Mouse (Mus musculus) intestine, embryonic 16.5 days (tissue): ENCODE results near the gene Dusp8. TPM values are rescaled to one million over a fixed set of nuclear protein-coding genes. Genes with fewer than 3 reads are reported as not detected.

Experiments used
- ATAC-seq: fragments of 200-750 bp; cut with Nextera tagmentation; 2 replicates; pipeline ENCODE4 v1.8.0; 2017; ENCODE audit warnings: moderate TSS enrichment, moderate library complexity
- H3K27ac ChIP-seq: fragments of 300-500 bp; sonication (generic); 2 replicates; pipeline ENCODE4 v1.5.1; 2014; ENCODE audit warnings: mild to moderate bottlenecking, low read length
- H3K27me3 ChIP-seq: fragments of 300-500 bp; sonication (generic); replicated peaks from 2 replicates; pipeline ENCODE4 v1.6.1; 2014; ENCODE audit warnings: low read length, control low read depth, mixed read lengths; ENCODE audit not compliant: control insufficient read depth, insufficient read depth
- H3K36me3 ChIP-seq: fragments of 300-500 bp; sonication (generic); 2 replicates; pipeline ENCODE4 v1.6.1; 2014; ENCODE audit warnings: low read length, control low read depth; ENCODE audit not compliant: control insufficient read depth, insufficient read depth
- H3K4me1 ChIP-seq: fragments of 300-500 bp; sonication (generic); 2 replicates; pipeline ENCODE4 v1.6.1; 2014; ENCODE audit warnings: low read length, control low read depth, mixed read lengths; ENCODE audit not compliant: control insufficient read depth, insufficient read depth
- H3K4me2 ChIP-seq: fragments of 300-500 bp; sonication (generic); 2 replicates; pipeline ENCODE4 v1.6.1; 2014; ENCODE audit warnings: low read depth, low read length, control low read depth
- H3K4me3 ChIP-seq: fragments of 300-500 bp; sonication (generic); 2 replicates; pipeline ENCODE4 v1.5.1; 2014; ENCODE audit warnings: mild to moderate bottlenecking, low read length
- H3K9ac ChIP-seq: fragments of 300-500 bp; sonication (generic); 2 replicates; pipeline ENCODE4 v1.6.1; 2014; ENCODE audit warnings: low read depth, low read length
- H3K9me3 ChIP-seq: fragments of 300-500 bp; sonication (generic); 2 replicates; pipeline ENCODE4 v1.6.1; 2016; ENCODE audit warnings: low read length, control low read depth; ENCODE audit not compliant: control insufficient read depth
- WGBS: fragments of 180-500 bp; shearing (Covaris S2); extraction: QIAGEN DNeasy Blood & Tissue Kit; methylation state at CpG from one replicate; pipeline ENCODE4 v1.1.7; 2014; 5-methylcytosine and 5-hydroxymethylcytosine counted together
- polyA plus RNA-seq: library from polyadenylated mRNA; unstranded; fragments of >200 nt; fragmentation: Nextera tagmentation; extraction: Ambion mirVana; gene quantifications from 2 replicates; pipeline ENCODE4 v1.2.1, GENCODE M21; 2015

Dusp8 gene
- polyA plus RNA-seq, 1 experiment from 2014 or later: 5.6 TPM

DNA sequence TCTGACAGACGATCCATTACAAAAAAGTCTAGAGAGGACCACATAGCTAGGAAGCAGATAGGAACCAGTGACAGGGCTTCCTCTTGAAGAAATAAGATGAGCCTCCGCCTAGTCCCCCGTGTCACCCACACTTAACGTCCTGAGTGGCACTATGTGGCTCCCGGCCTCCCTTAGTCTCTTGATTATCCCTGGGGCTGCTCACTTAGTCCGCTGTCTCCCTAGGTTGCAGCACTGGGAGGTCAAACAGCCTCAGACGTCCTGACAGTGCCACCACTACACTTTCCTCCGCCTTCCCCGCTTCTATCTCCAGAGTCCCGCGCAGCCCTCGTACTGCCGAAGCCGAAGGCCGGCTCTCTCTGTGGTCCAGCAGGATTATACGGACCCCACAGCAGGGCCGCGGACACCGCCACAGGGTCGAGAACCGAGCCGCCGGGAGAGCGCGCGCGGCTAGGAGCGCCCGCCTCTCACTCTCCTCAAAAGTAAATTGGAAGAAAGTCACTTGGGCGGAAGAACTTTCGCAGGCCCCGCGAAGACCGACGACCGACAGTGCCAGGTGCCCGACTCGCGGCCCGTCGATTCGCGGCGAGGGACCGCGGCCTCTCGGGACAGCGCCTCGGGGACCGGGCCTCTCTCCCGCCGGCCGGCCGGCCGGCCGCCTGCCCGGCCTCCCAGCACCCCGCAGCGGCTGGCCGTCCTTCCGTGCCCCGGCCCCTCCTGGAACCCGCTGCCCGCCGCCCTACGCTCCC, 35.3 kb downstream of the Dusp8 start:
- Histone ChIP-seq H3K4me1 (peaks cover 28% of the 10 kb centered on the region), H3K4me3 (peak overlapping the region; percentile 92), H3K27ac (peak overlapping the region; percentile 77), H3K27me3 (no peaks in the 10 kb centered on the region), H3K4me2 (peak overlapping the region; percentile 91), H3K9me3 (no peaks in the 10 kb centered on the region), H3K36me3 (no peaks in the 10 kb centered on the region; the same call in 1 of the 2 replicates), H3K9ac (peak overlapping the region; percentile 94)
- ATAC-seq: peak; percentile 49
- WGBS: 1% methylated on average over 63 of the region's 66 CpGs

DNA sequence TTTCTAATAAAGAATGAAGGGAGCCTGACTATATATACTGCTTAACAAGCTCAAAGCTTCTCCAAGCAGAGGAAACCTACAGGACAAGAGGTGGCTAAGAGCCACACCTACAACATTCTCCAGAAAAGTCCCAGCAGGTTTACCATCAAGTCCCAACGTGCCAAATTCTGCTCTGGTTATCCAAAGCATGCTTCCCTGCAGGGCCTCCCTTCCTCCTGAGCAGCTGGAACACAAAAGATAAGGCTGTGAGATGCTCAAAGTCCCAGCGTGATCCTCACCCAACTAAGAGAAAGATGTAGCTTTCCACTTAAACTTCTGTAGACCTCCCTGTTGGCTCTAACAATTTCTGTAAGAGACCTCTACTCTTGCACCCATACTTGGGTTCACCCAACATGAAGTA, 36.6 kb downstream of the Dusp8 start:
- Histone ChIP-seq H3K9me3 (no peaks in the 10 kb centered on the region), H3K9ac (no peak overlapping the region), H3K4me2 (no peak overlapping the region), H3K4me3 (no peak overlapping the region), H3K27ac (no peak overlapping the region), H3K4me1 (peaks cover 28% of the 10 kb centered on the region), H3K27me3 (no peaks in the 10 kb centered on the region), H3K36me3 (no peaks in the 10 kb centered on the region; the same call in 1 of the 2 replicates)
- no peak for ATAC-seq
- 59% methylated on average over 2 of the region's 2 CpGs for WGBS

DNA sequence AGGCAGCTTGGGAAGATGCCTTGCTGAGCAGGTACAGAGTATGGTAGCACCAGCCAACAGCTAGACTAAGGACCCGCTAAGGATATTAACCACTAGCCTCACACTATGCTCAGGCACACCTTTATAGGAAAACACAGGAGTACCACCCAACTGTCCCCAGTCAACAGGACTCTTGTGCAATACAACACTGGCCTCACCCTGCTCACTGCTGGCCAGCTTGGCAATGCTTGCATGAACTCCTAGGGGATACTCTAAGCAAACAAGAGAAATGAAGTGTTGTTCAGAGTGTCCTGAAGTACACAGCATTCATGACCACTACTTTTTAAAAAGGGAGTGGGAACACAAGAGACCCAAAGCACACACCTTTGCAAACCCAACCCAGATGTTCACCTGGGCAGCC, 38.5 kb downstream of the Dusp8 start:
- 86% methylated on average over 1 of the region's 1 CpGs for whole genome bisulfite sequencing
- peaks cover 28% of the 10 kb centered on the region for H3K4me1 ChIP-seq
- no peaks in the 10 kb centered on the region for H3K27me3 ChIP-seq
- no peaks in the 10 kb centered on the region; the same call in 1 of the 2 replicates for H3K36me3 ChIP-seq
- H3K4me3 ChIP-seq: no peak overlapping the region
- H3K9me3 ChIP-seq: no peaks in the 10 kb centered on the region
- H3K4me2 ChIP-seq: no peak overlapping the region
- peak overlapping the region; percentile 57; the same call in 1 of the 2 replicates for H3K27ac ChIP-seq
- H3K9ac ChIP-seq: no peak overlapping the region
- ATAC-seq: no peak

GRCm38 (mm10) chr7:142056601-142057061, 39.0 kb downstream of the Dusp8 start:
- no peak for ATAC-seq
- H3K4me1 ChIP-seq: peaks cover 27% of the 10 kb centered on the region
- no peaks in the 10 kb centered on the region for H3K27me3 ChIP-seq
- 74% methylated on average over 1 of the region's 1 CpGs for WGBS
- no peaks in the 10 kb centered on the region for H3K9me3 ChIP-seq
- no peak overlapping the region for H3K9ac ChIP-seq
- H3K36me3 ChIP-seq: no peaks in the 10 kb centered on the region; the same call in 1 of the 2 replicates
- H3K4me3 ChIP-seq: no peak overlapping the region
- peak overlapping the region; percentile 57 for H3K27ac ChIP-seq
- no peak overlapping the region for H3K4me2 ChIP-seq

GRCm38 (mm10) chr7:142055431-142055830, 40.2 kb downstream of the Dusp8 start:
- ATAC-seq: no peak
- Histone ChIP-seq H3K4me2 (no peak overlapping the region), H3K9me3 (no peaks in the 10 kb centered on the region), H3K27me3 (no peaks in the 10 kb centered on the region), H3K9ac (no peak overlapping the region), H3K4me3 (no peak overlapping the region), H3K4me1 (peaks cover 22% of the 10 kb centered on the region), H3K36me3 (no peaks in the 10 kb centered on the region; the same call in 1 of the 2 replicates), H3K27ac (no peak overlapping the region)
- WGBS: 75% methylated on average over 3 of the region's 3 CpGs

- Histone ChIP-seq H3K36me3 (no peaks in the 10 kb centered on the region), H3K27ac (no peak overlapping the region), H3K9me3 (no peaks in the 10 kb centered on the region), H3K4me2 (no peak overlapping the region), H3K4me3 (no peak overlapping the region), H3K27me3 (no peaks in the 10 kb centered on the region), H3K4me1 (peaks cover 5% of the 10 kb centered on the region), H3K9ac (no peak overlapping the region)
- no peak for ATAC-seq
Observed at GRCm38 (mm10) chr7:142050536-142050935, 45.1 kb downstream of the Dusp8 start.

DNA sequence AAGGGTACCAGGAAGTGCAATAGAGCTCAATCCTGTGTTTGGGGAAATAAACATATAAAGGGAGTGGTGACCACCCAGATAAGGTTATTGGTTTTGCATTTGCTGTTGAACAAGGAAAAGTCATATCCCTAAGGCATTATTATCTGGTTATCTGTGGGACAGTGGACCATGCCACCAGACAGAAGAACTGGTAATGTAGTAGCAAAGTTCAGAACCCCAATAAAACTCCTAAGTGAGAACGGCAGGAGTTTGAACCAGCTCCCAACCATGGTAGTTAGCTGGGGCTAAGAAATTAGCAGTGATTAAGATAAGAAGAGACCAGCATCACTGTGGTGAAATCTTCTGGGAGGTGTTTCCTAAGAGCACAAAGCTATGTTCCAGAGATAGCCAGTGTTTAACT, 49.7 kb downstream of the Dusp8 start:
- Histone ChIP-seq H3K4me2 (no peak overlapping the region), H3K36me3 (no peaks in the 10 kb centered on the region), H3K4me3 (no peak overlapping the region), H3K9me3 (no peaks in the 10 kb centered on the region), H3K27ac (peak overlapping the region; percentile 55), H3K9ac (no peak overlapping the region), H3K4me1 (peaks cover 10% of the 10 kb centered on the region), H3K27me3 (no peaks in the 10 kb centered on the region)
- 26% methylated on average over 1 of the region's 1 CpGs for WGBS
- ATAC-seq: peak; percentile 88

DNA sequence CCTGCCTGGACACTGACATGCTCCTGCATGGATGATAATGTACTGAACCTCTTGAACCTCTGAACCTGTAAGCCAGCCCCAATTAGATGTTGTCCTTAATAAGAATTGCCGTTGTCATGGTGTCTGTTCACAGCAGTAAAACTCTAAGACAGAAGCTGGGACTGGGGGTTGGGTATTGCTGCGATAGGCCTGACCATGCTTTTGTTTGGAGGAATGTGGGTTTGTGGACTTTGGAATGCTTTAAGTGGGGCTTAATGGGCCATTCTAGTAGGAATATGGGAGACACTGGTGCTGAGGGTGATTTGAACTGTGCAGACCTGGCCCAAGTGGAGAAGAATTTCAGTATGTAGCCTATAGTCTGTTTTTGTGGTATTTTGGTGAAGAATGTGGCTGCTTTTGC, 50.3 kb downstream of the Dusp8 start:
- no peaks in the 10 kb centered on the region for H3K9me3 ChIP-seq
- ATAC-seq: peak; percentile 54
- H3K27ac ChIP-seq: peak overlapping the region; percentile 61
- no peak overlapping the region for H3K4me2 ChIP-seq
- no peak overlapping the region for H3K4me3 ChIP-seq
- H3K36me3 ChIP-seq: no peaks in the 10 kb centered on the region
- H3K9ac ChIP-seq: no peak overlapping the region
- WGBS: 40% methylated on average over 2 of the region's 2 CpGs
- H3K27me3 ChIP-seq: no peaks in the 10 kb centered on the region
- H3K4me1 ChIP-seq: peaks cover 10% of the 10 kb centered on the region

DNA sequence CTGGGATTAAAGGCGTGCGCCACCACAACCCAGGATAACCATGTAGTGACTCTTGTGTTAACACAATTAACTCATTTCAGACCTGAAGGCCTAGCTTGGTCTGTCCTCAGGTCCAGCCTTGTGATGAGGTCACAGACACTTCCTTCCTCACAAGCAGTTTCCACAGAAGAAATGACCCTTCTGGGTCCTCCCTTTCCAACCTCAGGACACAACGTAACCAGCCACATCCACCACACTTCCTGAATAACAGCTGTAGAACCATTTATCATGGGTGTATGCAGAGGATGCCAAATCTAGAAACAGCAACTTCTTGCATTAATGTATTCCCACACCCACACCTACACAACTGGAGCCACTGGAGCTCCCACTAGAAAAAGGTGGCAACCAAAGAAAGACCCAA, 54.9 kb downstream of the Dusp8 start:
- Histone ChIP-seq H3K27me3 (no peaks in the 10 kb centered on the region), H3K36me3 (no peaks in the 10 kb centered on the region), H3K4me2 (no peak overlapping the region), H3K4me1 (peaks cover 19% of the 10 kb centered on the region), H3K27ac (no peak overlapping the region), H3K9me3 (no peaks in the 10 kb centered on the region), H3K9ac (no peak overlapping the region), H3K4me3 (no peak overlapping the region)
- 74% methylated on average over 3 of the region's 3 CpGs for WGBS
- no peak for ATAC-seq
